Mouse (Mus musculus): ENCODE results near the gene Olfr137. TPM values are rescaled to one million over a fixed set of nuclear protein-coding genes. Genes with fewer than 3 reads are reported as not detected.

Gene Olfr137
- not detected for total RNA-seq (2021)

GRCm38 (mm10) chr17:38307470-38307869, at the start of gene Olfr137:
Gene Olfr137, minus strand, starts transcription at chr17:38307570.
- DNase-seq (ENCODE audit: low spot score): no peak
- intact Hi-C loops (cut with DNase I): no loop called here

GRCm38 (mm10) chr17:38329531-38329930, 22.2 kb upstream of the Olfr137 start, which contains the start of gene Olfr136:
Gene Olfr136, plus strand, starts transcription at chr17:38329831.
- no peak for DNase-seq (ENCODE audit: low spot score)
- intact Hi-C loops (cut with DNase I): no loop called here

- no peak for DNase-seq (ENCODE audit: low spot score)
- intact Hi-C loops (cut with DNase I): no loop called here
These were observed 46.6 kb downstream of the Olfr137 start, which contains the start of gene Olfr138 for GRCm38 (mm10) chr17:38260735-38261134. Gene Olfr138, plus strand, starts transcription at chr17:38261035.

Other genes starting within 250 kb of the Olfr137 start
- not detected for gene Olfr129, start 247.5 kb downstream of the Olfr137 start, total RNA-seq (2021)
- not detected for gene Olfr130, start 243.6 kb downstream of the Olfr137 start, total RNA-seq (2021)
- not detected for gene Olfr131, start 218.9 kb downstream of the Olfr137 start, total RNA-seq (2021)
- gene Olfr132, start 173.0 kb downstream of the Olfr137 start, total RNA-seq (2021): not detected
- gene Olfr133, start 162.3 kb downstream of the Olfr137 start, total RNA-seq (2021): not detected
- gene Olfr134, start 136.2 kb downstream of the Olfr137 start, total RNA-seq (2021): not detected
- not detected for gene Olfr135, start 103.2 kb downstream of the Olfr137 start, total RNA-seq (2021)
- not detected for gene Olfr138, start 46.5 kb downstream of the Olfr137 start, total RNA-seq (2021)
- gene Olfr136, start 22.3 kb upstream of the Olfr137 start, total RNA-seq (2021): not detected
- not detected for gene Esp36, start 112.6 kb upstream of the Olfr137 start, total RNA-seq (2021)
- not detected for gene Esp34, start 246.6 kb upstream of the Olfr137 start, total RNA-seq (2021)